Mouse (Mus musculus): Measurements from ENCODE around the gene Erg28. TPM values are rescaled to one million over a fixed set of nuclear protein-coding genes. Genes with fewer than 3 reads are reported as not detected.

Erg28 gene
- total and polyA plus RNA-seq, 3 experiments: 55.6 to 76.3 TPM; not detected in 1

DNA sequence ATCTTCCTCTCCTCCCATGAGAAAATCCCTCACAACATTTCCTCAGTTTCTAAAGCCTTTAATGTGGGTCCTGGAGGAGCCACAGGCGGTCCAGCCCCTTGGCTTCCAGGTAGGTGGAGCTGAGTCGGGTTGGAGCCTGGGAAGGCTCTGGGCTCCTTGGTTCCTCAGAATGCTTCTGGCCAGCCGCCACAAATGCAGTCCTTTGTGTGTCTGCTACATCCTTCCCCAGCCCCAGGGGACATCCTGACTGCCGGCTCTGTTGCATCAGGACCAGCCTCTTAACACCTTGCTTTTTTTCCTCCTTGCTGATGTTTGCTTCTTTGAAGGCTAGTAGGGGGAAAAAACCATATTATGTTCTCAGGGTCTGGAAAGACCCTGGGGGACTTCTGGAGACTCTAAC is 56.6 kb downstream of the Erg28 start:
- no peaks in the 10 kb centered on the region for H3K79me2 ChIP-seq (ENCODE audit: control insufficient read depth, insufficient read depth, low read length, poor library complexity)
- TF ChIP-seq GABPA (IDR thresholded peaks at IDR 0.05; ENCODE audit: low read depth, low read length): no peak
- TF ChIP-seq MAX (IDR thresholded peaks at IDR 0.05; ENCODE audit: low read length): no peak
- no peak for TF ChIP-seq SIN3A (IDR thresholded peaks at IDR 0.05; ENCODE audit: low read length)
- TF ChIP-seq POLR2AphosphoS2 (IDR thresholded peaks at IDR 0.05; ENCODE audit: low read length): no peak
- no peak for TF ChIP-seq KAT2A (conservative IDR thresholded peaks at IDR 0.05; ENCODE audit: low read depth, low read length)
- no peak for TF ChIP-seq ETS1 (IDR thresholded peaks at IDR 0.05; ENCODE audit: low read depth, low read length)
- TF ChIP-seq UBTF (IDR thresholded peaks at IDR 0.05; ENCODE audit: borderline replicate concordance, insufficient read depth, low read depth, low read length): no peak
- no peak for TF ChIP-seq JUND (IDR thresholded peaks at IDR 0.05; ENCODE audit: low read depth, low read length)
- TF ChIP-seq ZKSCAN1 (IDR thresholded peaks at IDR 0.05; ENCODE audit: low read depth, low read length): no peak
- no peak for TF ChIP-seq ZNF384 (IDR thresholded peaks at IDR 0.05; ENCODE audit: low read depth, low read length)
- TF ChIP-seq POLR2AphosphoS5 (IDR thresholded peaks at IDR 0.05; ENCODE audit: borderline replicate concordance, low read depth, low read length): no peak
- TF ChIP-seq TCF12 (IDR thresholded peaks at IDR 0.05; ENCODE audit: low read depth, low read length): no peak
- TF ChIP-seq HCFC1 (IDR thresholded peaks at IDR 0.05; ENCODE audit: low read depth, low read length): no peak
- TF ChIP-seq CTCF (IDR thresholded peaks at IDR 0.05 in 2 of 3, conservative IDR thresholded peaks at IDR 0.05 in 1 of 3; ENCODE audit: control insufficient read depth in 1 of 3, insufficient read depth in 1 of 3, low read depth in 2 of 3, low read length in 3 of 3, poor library complexity in 1 of 3, severe bottlenecking in 1 of 3): no peak
- TF ChIP-seq USF2 (IDR thresholded peaks at IDR 0.05; ENCODE audit: borderline replicate concordance in 1 of 2, insufficient read depth in 1 of 2, low read depth in 1 of 2, low read length in 2 of 2): no peak
- no peak for TF ChIP-seq EP300 (IDR thresholded peaks at IDR 0.05; ENCODE audit: low read depth in 1 of 2, low read length in 2 of 2)
- TF ChIP-seq CHD1 (IDR thresholded peaks at IDR 0.05; ENCODE audit: low read depth, low read length): no peak
- no peak for TF ChIP-seq CHD2 (IDR thresholded peaks at IDR 0.05; ENCODE audit: low read length)
- no peak for TF ChIP-seq ZC3H11A (IDR thresholded peaks at IDR 0.05; ENCODE audit: low read depth, low read length)
- TF ChIP-seq NELFE (IDR thresholded peaks at IDR 0.05; ENCODE audit: low read depth, low read length): no peak
- H3K27ac ChIP-seq (ENCODE audit: control insufficient read depth, low read depth, low read length): no peak overlapping the region
- no peaks in the 10 kb centered on the region for H3K9me3 ChIP-seq (replicated peaks; ENCODE audit: insufficient read depth, low read length)
- H3K9ac ChIP-seq (ENCODE audit: control insufficient read depth, low read depth, low read length, poor library complexity, severe bottlenecking): no peak overlapping the region
- H3K4me1 ChIP-seq (ENCODE audit: control insufficient read depth in 1 of 2, insufficient read depth in 2 of 2, low read length in 2 of 2): no peaks in the 10 kb centered on the region
- DNase-seq (ENCODE audit: low read depth, low spot score): no peak
- no peaks in the 10 kb centered on the region for H3K36me3 ChIP-seq (ENCODE audit: control insufficient read depth in 1 of 2, insufficient read depth in 2 of 2, low read length in 2 of 2)
- H3K27me3 ChIP-seq (ENCODE audit: control insufficient read depth in 1 of 2, insufficient read depth in 2 of 2, low read length in 2 of 2): peaks cover 5 to 8% of the 10 kb centered on the region in 2 experiments
- H3K4me3 ChIP-seq (ENCODE audit: control insufficient read depth in 1 of 2, insufficient read depth in 1 of 2, low read depth in 2 of 2, low read length in 2 of 2): no peak overlapping the region

DNA sequence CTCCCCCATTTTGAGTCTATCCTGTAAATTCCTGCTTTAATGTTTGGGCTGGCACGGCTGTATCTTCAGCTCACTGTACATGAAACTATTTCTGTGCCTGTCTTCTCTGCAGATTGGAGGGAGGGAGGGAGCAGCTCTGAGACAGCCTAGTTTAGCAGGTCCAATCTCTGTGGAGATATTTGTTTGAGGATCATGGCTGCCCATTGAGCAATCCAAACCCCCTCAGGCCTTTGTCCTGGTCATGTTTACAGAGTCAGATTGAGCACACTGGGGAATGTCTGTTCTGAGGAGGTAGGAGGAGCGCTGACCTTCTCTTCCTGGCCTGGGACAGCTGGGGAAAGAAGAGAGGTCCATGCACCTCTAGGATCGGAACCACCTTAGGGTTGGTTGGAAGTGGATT is 58.1 kb downstream of the Erg28 start:
- no peak overlapping the region for H3K9ac ChIP-seq (ENCODE audit: control insufficient read depth, low read depth, low read length, poor library complexity, severe bottlenecking)
- no peak overlapping the region for H3K27ac ChIP-seq (ENCODE audit: control insufficient read depth, low read depth, low read length)
- DNase-seq (ENCODE audit: low read depth, low spot score): no peak
- H3K36me3 ChIP-seq (ENCODE audit: control insufficient read depth in 1 of 2, insufficient read depth in 2 of 2, low read length in 2 of 2): no peaks in the 10 kb centered on the region
- no peak overlapping the region for H3K4me3 ChIP-seq (ENCODE audit: control insufficient read depth in 1 of 2, insufficient read depth in 1 of 2, low read depth in 2 of 2, low read length in 2 of 2)
- TF ChIP-seq MEF2A (IDR thresholded peaks at IDR 0.05; ENCODE audit: extremely low read depth, insufficient replicate concordance, low read depth, low read length, poor library complexity, severe bottlenecking) (no peak), JUND (IDR thresholded peaks at IDR 0.05; ENCODE audit: low read depth, low read length) (no peak), ZC3H11A (IDR thresholded peaks at IDR 0.05; ENCODE audit: low read depth, low read length) (no peak), BHLHE40 (IDR thresholded peaks at IDR 0.05; ENCODE audit: borderline replicate concordance, low read depth, low read length) (no peak), SIN3A (IDR thresholded peaks at IDR 0.05; ENCODE audit: low read length) (no peak), MAFK (IDR thresholded peaks at IDR 0.05; ENCODE audit: borderline replicate concordance, low read depth, low read length) (no peak), USF2 (IDR thresholded peaks at IDR 0.05; ENCODE audit: borderline replicate concordance in 1 of 2, insufficient read depth in 1 of 2, low read depth in 1 of 2, low read length in 2 of 2) (no peak), TBP (IDR thresholded peaks at IDR 0.05; ENCODE audit: low read depth, low read length) (no peak), TCF12 (IDR thresholded peaks at IDR 0.05; ENCODE audit: low read depth, low read length) (no peak), TAL1 (IDR thresholded peaks at IDR 0.05; ENCODE audit: low read length) (no peak), NELFE (IDR thresholded peaks at IDR 0.05; ENCODE audit: low read depth, low read length) (no peak), ETS1 (IDR thresholded peaks at IDR 0.05; ENCODE audit: low read depth, low read length) (no peak), MYC (IDR thresholded peaks at IDR 0.05; ENCODE audit: low read depth, low read length) (no peak), SMC3 (IDR thresholded peaks at IDR 0.05; ENCODE audit: low read depth, low read length) (no peak), MAZ (IDR thresholded peaks at IDR 0.05; ENCODE audit: low read depth, low read length) (no peak), CTCF (IDR thresholded peaks at IDR 0.05 in 2 of 3, conservative IDR thresholded peaks at IDR 0.05 in 1 of 3; ENCODE audit: control insufficient read depth in 1 of 3, insufficient read depth in 1 of 3, low read depth in 2 of 3, low read length in 3 of 3, poor library complexity in 1 of 3, severe bottlenecking in 1 of 3) (no peak), MXI1 (IDR thresholded peaks at IDR 0.05; ENCODE audit: low read depth, low read length) (no peak)
- peaks cover 2 to 3% of the 10 kb centered on the region in 2 experiments; a peak in 3 of 4 replicates for H3K27me3 ChIP-seq (ENCODE audit: control insufficient read depth in 1 of 2, insufficient read depth in 2 of 2, low read length in 2 of 2)
- H3K9me3 ChIP-seq (replicated peaks; ENCODE audit: insufficient read depth, low read length): no peaks in the 10 kb centered on the region
- H3K4me1 ChIP-seq (ENCODE audit: control insufficient read depth in 1 of 2, insufficient read depth in 2 of 2, low read length in 2 of 2): no peaks in the 10 kb centered on the region
- no peaks in the 10 kb centered on the region for H3K79me2 ChIP-seq (ENCODE audit: control insufficient read depth, insufficient read depth, low read length, poor library complexity)

All from MEL (cell line).